Mouse (Mus musculus) cortical plate, adult 2 months (tissue): Measurements from ENCODE around the gene Tbcel.

Experiments used
- CTCF ChIP-seq: fragments of 200-500 bp; IDR thresholded peaks from 2 replicates; pipeline ENCODE4 v1.5.1; 2011; ENCODE audit warnings: mild to moderate bottlenecking, control low read depth, low read length; ENCODE audit not compliant: insufficient read depth; ENCODE audit errors: extremely low read depth
- POLR2A ChIP-seq: fragments of 200-500 bp; IDR thresholded peaks from 2 replicates; pipeline ENCODE4 v1.6.1; 2011; ENCODE audit warnings: mild to moderate bottlenecking, low read length, control low read depth; ENCODE audit not compliant: insufficient read depth; ENCODE audit errors: extremely low read depth

DNA sequence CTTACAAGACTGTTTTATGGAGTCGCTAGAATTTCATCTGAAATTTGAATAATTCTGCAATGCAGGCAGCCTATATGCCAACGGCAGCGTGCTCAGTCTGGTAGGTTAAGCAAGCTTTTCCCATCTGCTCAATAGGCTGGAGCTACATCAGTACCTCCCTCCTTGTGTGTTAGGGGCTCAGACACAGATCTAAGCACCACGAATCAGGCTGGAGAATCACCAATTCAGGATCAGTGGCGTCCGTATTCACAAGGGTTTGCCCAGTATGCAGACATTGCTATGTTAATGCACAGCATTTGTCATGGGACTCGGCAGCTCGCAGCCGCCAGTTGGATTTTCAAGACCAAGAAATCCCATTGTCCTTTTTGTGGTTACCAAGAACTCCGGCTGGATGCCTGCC lies 36.9 kb upstream of the Tbcel start:
- TF ChIP-seq CTCF: no peak
- no peak for TF ChIP-seq POLR2A
